Mouse (Mus musculus) gastrocnemius, adult 2 months (tissue): Measurements from ENCODE around the gene Lgi2. TPM values are rescaled to one million over a fixed set of nuclear protein-coding genes. Genes with fewer than 3 reads are reported as not detected.

Source experiments
- DNase-seq: peaks from one replicate; pipeline ENCODE4 v3.0.0; 2022
- H3K27ac ChIP-seq: fragments of 200-600 bp; 2 replicates; pipeline ENCODE4 v1.8.1; 2022; ENCODE audit warnings: mild to moderate bottlenecking
- H3K4me3 ChIP-seq: fragments of 200-600 bp; 2 replicates; pipeline ENCODE4 v1.8.1; 2022; ENCODE audit warnings: mild to moderate bottlenecking, moderate library complexity
- CTCF ChIP-seq: fragments of 200-600 bp; IDR thresholded peaks from 2 replicates; pipeline ENCODE4 v1.8.1; 2022; ENCODE audit warnings: antibody characterized with exemption, mild to moderate bottlenecking, moderate library complexity
- intact Hi-C: fragments of 180-260 bp; cut with DNase I; formaldehyde crosslinking; loops from one replicate; pipeline ENCODE4 v1.15.1; 2025
- total RNA-seq, 2 experiments: library from RNA; stranded (reverse); gene quantifications; 2 replicates each; pipeline ENCODE4 v1.2.3; 2021

The Lgi2 gene
- total RNA-seq, 2 experiments from 2014 or later = 1.0 to 1.3 TPM

DNA sequence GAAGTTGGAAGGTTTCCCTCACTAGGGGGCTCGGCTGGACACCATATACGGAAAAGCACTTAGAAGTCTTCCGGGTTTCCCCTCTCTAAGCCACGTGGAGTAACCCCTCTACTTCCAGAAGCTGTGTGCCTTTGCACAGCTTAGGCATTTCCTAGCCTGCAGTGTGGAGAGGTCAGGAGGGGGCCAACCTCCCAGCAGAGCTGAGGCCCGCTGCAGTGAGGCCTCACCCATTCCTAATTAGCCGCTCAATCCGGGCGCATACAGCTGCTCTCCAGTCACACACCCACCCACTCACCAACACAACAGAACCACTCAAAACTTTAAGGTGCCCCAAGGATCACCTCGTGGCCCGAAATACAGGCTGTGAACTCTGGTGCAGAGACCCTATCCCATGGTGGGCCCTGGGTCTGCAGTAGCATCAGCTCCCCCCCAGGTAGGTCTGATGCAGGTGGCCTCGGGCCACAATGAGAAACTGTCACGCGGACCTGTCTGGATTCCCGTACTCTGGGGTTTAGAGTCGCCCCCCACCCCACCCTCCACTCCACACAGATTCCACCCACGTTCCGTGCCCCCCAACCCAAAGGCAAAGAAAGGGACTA lies 949 bp downstream of the Lgi2 start:
- peak overlapping the region; percentile 74 for H3K4me3 ChIP-seq
- DNase-seq = peak; percentile 29
- no peak for TF ChIP-seq CTCF
- H3K27ac ChIP-seq = peak overlapping the region; percentile 24; the same call in 1 of the 2 replicates
- intact Hi-C loops = no loop called here

DNA sequence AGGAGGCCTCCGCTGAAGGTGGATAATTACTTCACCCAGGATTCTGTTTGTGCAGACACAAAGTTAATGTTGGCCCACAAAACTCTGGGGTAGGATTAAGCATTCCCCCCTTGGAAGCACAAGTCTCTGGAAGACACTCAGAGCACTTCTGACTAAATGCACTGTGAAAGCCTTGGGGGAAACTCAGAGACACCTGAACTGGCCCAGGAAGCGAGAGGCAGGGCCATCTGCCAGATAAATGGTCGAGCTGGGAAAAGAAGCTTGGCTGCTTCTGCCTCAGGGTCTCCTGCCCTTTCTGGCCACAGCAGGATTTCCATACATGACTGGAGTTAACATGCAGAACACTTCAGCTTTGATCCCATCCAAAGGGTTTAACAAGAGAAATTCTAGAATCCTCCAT lies 1.9 kb downstream of the Lgi2 start:
- intact Hi-C loops = loop anchor here (5.0 kb wide), 1 partner anchor 48 kb away; no protein-coding TSS in a partner anchor
- no peak for DNase-seq
- Histone ChIP-seq H3K27ac (no peak overlapping the region), H3K4me3 (no peak overlapping the region)
- TF ChIP-seq CTCF = no peak

DNA sequence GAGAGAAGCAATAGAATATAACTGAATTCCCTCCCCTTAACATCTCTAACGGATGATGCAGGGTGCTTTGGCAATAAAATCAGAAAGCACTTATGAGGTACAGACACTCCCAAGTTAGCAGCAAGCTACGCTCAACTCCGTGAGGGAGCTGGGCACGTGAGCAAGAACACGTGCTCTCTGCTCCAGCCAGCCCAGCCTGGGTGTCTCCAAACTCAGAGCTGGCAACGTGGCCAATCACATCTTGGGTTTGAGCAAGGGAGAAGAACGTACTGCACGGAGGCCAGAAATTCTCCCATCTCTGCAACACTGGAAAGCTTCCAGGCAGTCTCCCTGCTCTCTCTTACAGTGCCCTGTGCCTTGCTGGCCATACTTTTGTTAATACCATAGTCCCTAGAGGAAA lies 6.0 kb downstream of the Lgi2 start:
- intact Hi-C loops = loop anchor here (5.0 kb wide), 1 partner anchor 52 kb away; no protein-coding TSS in a partner anchor
- H3K27ac ChIP-seq = no peak overlapping the region
- no peak overlapping the region for H3K4me3 ChIP-seq
- peak; percentile 73 for DNase-seq
- TF ChIP-seq CTCF = no peak

DNA sequence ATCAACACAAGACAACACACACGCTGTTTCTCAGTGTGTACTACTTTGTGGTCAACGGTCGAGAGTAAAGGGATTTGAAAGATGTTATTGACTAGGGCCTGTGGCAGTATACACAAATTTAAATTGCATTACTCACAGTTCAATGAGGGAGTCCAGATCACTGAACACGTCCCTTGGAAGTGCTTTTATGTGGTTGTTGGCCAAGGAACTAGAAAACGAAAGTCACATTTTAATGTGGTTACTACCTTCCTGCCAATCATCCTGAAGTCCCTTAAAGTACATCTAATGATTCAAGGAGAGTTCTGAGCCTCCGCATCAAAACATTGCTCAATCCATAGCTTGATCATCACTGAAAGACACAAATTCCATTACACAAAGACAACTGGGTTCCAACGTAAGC lies 10.7 kb downstream of the Lgi2 start:
- Histone ChIP-seq H3K27ac (no peak overlapping the region), H3K4me3 (no peak overlapping the region)
- no peak for DNase-seq
- intact Hi-C loops = no loop called here
- TF ChIP-seq CTCF = no peak

DNA sequence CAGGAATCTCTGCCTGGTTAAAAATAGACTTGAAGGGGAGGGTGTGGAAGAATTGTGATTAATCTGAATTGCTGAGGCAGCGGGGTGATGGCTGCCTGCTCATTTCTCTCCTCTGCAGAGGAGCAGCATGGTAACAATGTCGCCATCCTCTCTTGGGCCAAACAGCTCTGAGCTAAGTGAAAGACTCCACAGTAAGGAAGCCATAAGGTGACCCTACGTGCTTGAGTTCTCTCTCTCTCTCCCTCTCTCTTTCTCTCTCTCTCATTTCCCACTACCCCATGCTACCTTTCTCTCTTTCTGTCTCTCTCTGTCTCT lies 15.0 kb downstream of the Lgi2 start:
- TF ChIP-seq CTCF = no peak
- no peak overlapping the region for H3K4me3 ChIP-seq
- H3K27ac ChIP-seq = no peak overlapping the region
- intact Hi-C loops = no loop called here
- no peak for DNase-seq

DNA sequence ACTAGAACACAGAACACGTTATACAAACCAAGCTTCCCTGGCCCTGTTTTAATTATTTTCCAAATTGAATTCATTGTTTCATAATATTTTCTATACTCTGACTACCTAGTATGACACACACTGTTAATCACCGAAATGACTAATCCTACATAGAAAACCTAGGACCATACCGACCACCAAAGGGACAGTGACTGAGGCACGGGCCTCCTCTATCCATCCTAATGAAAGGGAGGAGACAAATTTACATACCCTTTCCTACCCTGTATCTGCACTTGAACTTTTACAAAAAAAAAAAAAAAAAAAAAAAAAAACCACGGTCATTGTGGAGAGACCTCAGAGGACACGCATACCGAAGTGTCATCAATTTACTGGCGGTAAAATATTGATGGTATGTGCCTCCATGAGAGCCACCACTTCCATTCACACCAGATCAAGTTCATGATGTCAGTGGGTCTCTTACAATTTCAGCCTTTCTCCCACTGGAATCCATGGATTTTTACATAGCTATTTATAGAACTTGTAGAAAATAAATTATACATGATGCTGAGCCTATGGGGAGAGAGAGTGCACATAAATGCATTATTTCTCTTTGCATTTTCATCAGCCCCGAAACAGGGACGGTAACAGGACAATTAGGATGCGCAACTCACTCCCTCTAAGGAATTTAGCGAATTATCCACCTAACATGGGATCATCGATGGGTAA lies 15.5 kb downstream of the Lgi2 start:
- intact Hi-C loops = no loop called here
- no peak for DNase-seq
- no peak overlapping the region for H3K4me3 ChIP-seq
- no peak overlapping the region for H3K27ac ChIP-seq
- TF ChIP-seq CTCF = no peak

DNA sequence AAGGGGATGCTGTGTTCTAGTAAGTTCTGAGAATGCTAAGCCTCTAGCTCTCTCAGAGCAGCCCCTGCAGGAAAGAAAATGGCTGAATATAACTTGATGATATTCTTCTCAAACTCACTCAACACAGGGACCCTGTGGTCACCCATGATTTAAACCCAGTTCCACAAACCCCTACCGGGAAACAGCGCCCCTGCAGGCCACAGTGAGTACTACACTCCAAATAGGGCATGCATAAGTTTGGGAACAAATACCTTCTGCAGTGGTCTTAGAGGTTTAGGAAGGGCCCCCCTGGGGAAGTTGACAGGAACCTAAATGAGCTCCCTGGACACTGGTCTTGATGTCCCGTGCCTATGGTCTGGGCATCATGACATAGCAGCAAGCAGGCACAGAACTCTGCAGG lies 19.3 kb downstream of the Lgi2 start:
- no peak for DNase-seq
- intact Hi-C loops = no loop called here
- no peak overlapping the region for H3K4me3 ChIP-seq
- TF ChIP-seq CTCF = peak; percentile 75
- H3K27ac ChIP-seq = no peak overlapping the region

DNA sequence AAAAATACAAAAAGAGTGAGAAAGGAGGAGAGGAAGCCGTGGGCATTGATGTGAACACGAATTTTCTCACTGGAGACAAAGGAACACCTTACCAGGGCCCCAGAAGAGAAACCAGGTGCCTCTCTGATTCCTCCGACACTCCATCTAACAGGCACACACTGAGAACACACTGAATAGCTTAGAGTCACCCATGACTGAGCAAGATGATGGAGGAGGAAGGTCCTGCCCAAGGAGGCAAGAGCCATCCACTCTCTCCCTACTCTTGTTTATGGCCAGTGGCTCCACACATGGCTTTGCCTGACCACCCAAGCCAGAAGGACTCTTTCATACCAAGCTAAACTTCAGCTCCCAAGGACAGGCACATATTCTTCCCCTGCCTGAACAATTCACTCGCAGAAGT lies 22.5 kb downstream of the Lgi2 start:
- Histone ChIP-seq H3K4me3 (no peak overlapping the region), H3K27ac (no peak overlapping the region)
- intact Hi-C loops = no loop called here
- no peak for DNase-seq
- TF ChIP-seq CTCF = no peak

DNA sequence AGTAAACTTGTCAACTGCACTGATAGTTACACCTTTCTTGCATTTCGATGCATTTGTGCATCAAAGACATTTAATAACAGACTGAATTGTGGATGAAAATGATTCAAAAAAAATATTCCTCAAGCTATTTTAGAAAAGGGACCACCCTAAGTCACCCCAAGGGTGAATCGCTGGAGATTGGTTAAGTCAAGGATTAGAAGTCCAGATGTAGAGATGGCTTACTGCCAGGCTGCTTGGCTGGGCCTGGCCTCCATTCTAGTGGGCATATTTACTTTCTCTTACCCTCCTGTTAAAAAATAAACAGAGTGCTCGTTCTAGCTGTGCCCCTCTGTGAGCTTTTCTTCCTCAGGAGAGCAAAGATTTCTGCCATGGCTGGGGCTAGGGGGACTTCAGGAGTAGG lies 26.1 kb downstream of the Lgi2 start:
- no peak overlapping the region for H3K27ac ChIP-seq
- DNase-seq = no peak
- TF ChIP-seq CTCF = no peak
- intact Hi-C loops = no loop called here
- H3K4me3 ChIP-seq = no peak overlapping the region

DNA sequence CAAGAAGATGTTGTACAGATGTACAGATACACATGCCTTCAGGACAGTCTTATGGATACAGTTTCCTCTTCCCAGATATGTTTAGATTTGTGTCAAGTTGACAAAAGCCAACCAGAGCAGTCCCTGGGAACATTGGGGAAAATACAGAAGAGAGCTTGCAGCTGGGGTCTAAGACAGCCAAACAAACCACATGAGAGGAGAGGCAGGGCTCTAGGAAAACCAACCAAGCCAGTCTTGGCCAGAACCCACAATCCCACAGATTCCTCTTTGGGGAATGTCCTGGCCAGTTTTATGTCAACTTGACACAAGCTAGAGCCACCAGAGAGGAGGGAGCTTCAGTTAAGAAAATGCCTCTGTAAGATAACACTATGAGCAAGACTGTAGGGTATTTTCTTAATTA lies 26.8 kb downstream of the Lgi2 start:
- no peak overlapping the region for H3K27ac ChIP-seq
- DNase-seq = no peak
- intact Hi-C loops = no loop called here

DNA sequence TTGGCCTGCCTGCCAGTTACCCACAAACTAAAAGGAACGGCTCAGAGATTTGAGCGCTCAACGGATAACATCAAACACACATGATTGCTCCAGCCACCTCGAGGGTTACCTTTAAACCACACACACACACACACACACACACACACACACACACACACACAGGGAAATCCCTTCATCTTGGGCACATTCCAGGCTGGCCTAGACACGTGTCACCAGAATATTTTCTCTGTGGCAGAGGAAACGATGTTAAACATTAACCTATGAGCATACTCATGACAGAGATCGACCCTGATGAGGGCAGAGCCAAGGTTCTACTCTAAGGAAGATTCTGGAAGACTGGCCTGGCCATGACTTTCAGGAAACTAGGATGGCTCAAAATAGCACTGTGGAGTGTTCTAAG lies 29.2 kb downstream of the Lgi2 start:
- no peak for DNase-seq
- no peak for TF ChIP-seq CTCF
- H3K27ac ChIP-seq = no peak overlapping the region
- H3K4me3 ChIP-seq = no peak overlapping the region
- intact Hi-C loops = no loop called here

More for the DNA sequence above, 26.8 kb downstream of the Lgi2 start:
- no peak for TF ChIP-seq CTCF
- no peak overlapping the region for H3K4me3 ChIP-seq

DNA sequence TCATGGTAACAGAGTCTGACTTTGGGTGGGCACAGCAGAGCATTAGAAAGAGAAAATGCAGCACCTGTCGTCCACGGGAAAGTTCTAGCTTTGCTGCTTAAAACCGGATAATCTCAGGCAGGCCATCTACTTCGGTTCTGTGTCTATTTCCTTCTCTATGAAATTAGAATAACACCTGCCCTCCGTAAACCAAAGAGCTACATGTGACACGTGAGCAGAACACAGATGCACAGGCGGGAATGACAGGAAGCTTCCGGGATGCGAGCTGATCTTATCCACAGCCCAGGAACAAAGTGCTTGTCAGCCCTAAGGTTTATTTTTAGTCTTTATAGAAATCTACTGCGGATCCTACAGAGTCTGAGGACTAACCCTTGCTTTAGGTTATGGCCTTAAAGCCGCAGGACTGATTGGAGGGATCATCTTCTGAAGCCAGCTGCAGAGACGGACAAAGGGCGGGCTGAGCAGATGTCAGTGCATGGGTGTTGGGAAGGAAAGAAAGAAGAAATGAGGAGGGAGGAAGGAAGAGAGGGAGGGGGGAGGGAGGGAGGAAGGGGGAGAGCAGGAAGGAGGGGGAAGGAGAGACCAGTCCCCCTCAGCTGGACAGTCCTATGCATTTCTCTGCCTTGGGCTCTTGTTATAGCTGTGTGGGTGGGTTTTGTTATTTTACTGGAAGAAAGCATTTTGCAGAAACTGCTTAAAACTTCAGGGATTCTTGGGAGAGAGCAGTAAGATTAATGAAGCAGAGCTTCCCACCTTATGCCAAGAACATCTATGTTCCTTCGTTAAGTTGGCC lies 31.3 kb downstream of the Lgi2 start:
- intact Hi-C loops = no loop called here
- Histone ChIP-seq H3K4me3 (no peak overlapping the region), H3K27ac (no peak overlapping the region)
- TF ChIP-seq CTCF = no peak
- no peak for DNase-seq

DNA sequence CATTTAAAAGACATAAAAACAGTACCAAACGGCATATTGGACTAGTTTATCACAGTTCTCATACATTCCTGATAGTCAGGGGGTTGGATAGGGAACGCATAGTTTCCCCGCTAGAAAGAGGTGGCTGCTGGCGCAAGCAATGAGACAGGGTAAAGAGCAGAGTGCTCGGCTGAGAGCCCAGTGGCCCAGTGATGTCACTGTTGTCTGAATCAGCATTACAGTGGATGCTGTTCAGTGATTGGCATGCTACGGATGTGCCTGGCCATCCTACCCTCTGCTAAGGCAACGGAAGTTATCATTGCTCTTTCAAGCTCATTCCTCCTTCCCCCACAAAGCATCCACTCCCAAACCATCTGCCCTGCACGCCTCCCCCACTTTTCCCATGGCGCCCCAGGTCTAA lies 32.6 kb downstream of the Lgi2 start:
- no peak for TF ChIP-seq CTCF
- Histone ChIP-seq H3K27ac (no peak overlapping the region), H3K4me3 (no peak overlapping the region)
- intact Hi-C loops = no loop called here
- no peak for DNase-seq
